Mouse (Mus musculus): Measurements from ENCODE around the gene Lamb3. TPM values are rescaled to one million over a fixed set of nuclear protein-coding genes. Genes with fewer than 3 reads are reported as not detected.

Lamb3 gene
- polyA plus RNA-seq, 1 experiment = 0.82 TPM

DNA sequence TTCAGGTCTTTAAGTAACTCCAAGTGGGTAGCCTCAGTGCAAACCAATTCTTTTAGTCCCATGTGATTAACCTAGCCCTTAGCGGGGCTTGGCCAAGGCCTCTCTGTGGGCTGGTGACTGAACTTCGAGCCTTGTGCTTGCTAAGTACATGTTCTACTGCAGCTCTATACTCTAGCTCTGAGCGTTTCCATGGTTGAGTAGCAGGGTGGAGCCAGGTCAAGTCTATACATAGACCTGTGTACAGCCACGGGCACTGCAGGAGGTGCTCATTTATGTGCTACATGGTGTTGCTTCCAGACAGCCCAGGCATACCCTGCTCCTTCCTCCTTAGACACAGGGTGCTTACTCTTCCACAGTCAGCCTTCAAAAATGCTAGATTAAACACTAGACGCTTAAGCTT, 88.4 kb downstream of the Lamb3 start:
- WGBS = 76% methylated on average over 5 of the region's 5 CpGs

DNA sequence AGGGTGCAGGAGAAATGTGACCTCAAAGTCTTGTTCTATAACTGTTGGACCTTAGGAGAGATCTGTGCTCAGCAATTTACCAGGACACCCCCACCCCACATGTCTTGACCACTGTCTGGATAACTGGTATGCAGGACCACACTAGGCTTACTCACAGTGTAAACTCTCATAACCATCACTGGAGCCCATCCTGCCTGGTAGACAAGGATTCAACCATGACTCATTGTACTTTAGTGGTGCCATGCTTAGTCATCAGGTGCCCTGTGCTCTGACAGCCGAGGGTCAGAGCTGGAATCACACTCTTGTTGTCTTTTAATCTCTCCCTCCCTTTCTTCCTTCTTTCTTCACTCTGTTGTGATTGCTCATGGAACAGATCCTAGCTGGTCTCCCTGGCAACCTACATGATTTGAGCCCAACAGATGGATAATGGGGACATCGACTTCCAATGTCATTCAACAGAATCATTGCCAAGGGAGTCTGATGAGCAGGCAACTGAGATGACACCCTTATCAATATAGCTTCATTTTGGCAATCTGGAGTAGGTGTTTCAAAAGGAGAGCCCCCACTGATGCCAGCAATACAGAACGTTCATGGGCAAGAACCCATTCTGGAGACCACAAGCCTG, 90.8 kb downstream of the Lamb3 start:
- no peak overlapping the region for H3K4me3 ChIP-seq (replicated peaks; ENCODE audit: control insufficient read depth, low read depth, low read length)
- no peaks in the 10 kb centered on the region; the same call in 1 of the 2 replicates for H3K4me1 ChIP-seq (ENCODE audit: control insufficient read depth, insufficient read depth, low read length)
- no peak for TF ChIP-seq POLR2A (IDR thresholded peaks at IDR 0.05; ENCODE audit: borderline replicate concordance, control insufficient read depth, low read depth, low read length)
- TF ChIP-seq CTCF (IDR thresholded peaks at IDR 0.05; ENCODE audit: control insufficient read depth, insufficient read depth, low read length) = no peak
- no peak overlapping the region for H3K27ac ChIP-seq (ENCODE audit: control insufficient read depth, insufficient read depth, low read depth, low read length, poor library complexity)
- 73% methylated on average over 3 of the region's 3 CpGs for WGBS

More for the DNA sequence above, 88.4 kb downstream of the Lamb3 start:
- H3K4me1 ChIP-seq (ENCODE audit: control insufficient read depth, insufficient read depth, low read length) = no peaks in the 10 kb centered on the region; the same call in 1 of the 2 replicates
- no peak for TF ChIP-seq POLR2A (IDR thresholded peaks at IDR 0.05; ENCODE audit: borderline replicate concordance, control insufficient read depth, low read depth, low read length)
- no peak for TF ChIP-seq CTCF (IDR thresholded peaks at IDR 0.05; ENCODE audit: control insufficient read depth, insufficient read depth, low read length)
- no peak overlapping the region for H3K4me3 ChIP-seq (replicated peaks; ENCODE audit: control insufficient read depth, low read depth, low read length)
- no peak overlapping the region for H3K27ac ChIP-seq (ENCODE audit: control insufficient read depth, insufficient read depth, low read depth, low read length, poor library complexity)

DNA sequence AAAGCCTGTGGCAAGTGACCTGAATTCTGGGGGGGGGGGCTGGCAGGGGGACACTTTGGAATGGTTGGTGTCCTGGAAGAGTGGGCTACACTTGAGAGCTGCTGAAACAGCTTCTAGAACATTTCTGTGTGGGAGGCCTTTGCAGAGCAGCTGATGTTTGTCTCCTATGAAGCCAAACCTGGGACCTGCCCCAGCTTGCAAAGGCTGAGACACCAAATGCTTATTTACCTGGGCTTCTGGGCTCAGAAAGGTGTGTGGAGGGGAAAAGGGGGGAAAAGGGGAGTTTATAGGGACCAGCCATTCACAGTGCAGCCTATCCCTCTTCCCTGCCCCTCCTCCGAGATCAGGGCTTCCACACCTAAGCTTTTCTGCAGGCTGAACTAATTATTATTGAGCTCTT, 92.5 kb downstream of the Lamb3 start:
- TF ChIP-seq CTCF (IDR thresholded peaks at IDR 0.05; ENCODE audit: control insufficient read depth, insufficient read depth, low read length) (no peak), POLR2A (IDR thresholded peaks at IDR 0.05; ENCODE audit: borderline replicate concordance, control insufficient read depth, low read depth, low read length) (no peak)
- Histone ChIP-seq H3K4me1 (ENCODE audit: control insufficient read depth, insufficient read depth, low read length) (no peaks in the 10 kb centered on the region), H3K4me3 (replicated peaks; ENCODE audit: control insufficient read depth, low read depth, low read length) (no peak overlapping the region), H3K27ac (ENCODE audit: control insufficient read depth, insufficient read depth, low read depth, low read length, poor library complexity) (no peak overlapping the region)
- WGBS = 57% methylated on average over 1 of the region's 1 CpGs

DNA sequence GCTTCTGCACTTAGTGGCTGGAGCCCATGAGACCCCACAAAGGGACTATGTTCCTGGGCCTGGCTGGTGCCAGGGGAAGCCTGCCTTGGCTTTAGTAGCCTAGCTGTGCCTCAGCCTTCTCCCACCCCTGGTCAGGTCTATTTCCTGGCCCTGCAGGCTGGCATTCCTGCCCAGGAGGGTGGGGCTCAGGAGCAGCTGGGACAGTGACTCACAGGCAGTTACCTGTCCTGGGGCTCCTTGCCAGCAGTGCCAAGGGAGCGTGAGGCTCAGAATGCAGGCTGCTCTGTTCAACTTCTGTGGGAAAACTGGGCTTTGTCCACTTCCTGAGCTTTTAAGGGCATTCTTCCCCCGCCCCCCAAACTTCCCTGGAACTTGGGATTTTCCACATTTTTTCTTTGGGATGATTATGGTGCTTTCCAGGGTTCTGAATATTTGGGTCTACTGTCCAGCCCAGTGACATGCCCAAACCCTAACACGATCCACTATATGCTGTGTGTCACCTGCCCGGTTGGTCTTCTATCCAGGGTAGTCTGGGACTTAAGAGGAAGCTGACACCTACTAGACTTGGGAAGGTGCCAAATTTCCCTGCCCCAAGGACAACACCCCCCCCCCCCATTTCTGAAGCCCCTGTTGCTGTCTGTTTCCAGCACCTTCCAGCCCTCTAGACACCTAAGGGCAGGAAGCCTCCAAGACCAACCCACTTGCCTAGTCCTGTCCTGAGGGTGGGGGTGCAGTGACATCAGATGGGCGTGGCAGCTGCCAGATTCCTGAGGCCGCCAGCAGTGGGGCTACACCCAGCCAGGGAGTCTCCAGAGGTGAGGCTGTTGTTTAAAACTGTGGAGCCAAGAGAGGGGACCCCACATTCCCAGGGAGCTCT, 94.0 kb downstream of the Lamb3 start:
- TF ChIP-seq CTCF (IDR thresholded peaks at IDR 0.05; ENCODE audit: control insufficient read depth, insufficient read depth, low read length) = no peak
- TF ChIP-seq POLR2A (IDR thresholded peaks at IDR 0.05; ENCODE audit: borderline replicate concordance, control insufficient read depth, low read depth, low read length) = no peak
- Histone ChIP-seq H3K4me3 (replicated peaks; ENCODE audit: control insufficient read depth, low read depth, low read length) (no peak overlapping the region), H3K4me1 (ENCODE audit: control insufficient read depth, insufficient read depth, low read length) (no peaks in the 10 kb centered on the region), H3K27ac (ENCODE audit: control insufficient read depth, insufficient read depth, low read depth, low read length, poor library complexity) (no peak overlapping the region)
- WGBS = 73% methylated on average over 6 of the region's 6 CpGs

DNA sequence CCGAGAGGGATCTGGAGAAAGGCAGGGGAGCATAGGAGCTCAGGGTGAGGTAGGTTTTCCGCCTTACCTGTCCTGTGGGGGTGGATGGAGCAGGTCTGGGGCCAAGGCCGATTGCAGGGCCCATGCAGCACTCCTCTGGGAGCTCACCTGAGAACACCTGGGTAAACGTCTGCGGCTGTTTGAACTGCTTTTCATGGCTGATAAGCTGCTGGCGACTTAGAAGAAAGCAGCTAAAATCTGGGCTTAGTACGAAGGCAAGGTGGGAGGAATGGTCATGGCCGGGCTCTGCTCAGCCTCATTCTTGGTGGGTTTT, 94.5 kb downstream of the Lamb3 start:
- WGBS = 80% methylated on average over 8 of the region's 8 CpGs

DNA sequence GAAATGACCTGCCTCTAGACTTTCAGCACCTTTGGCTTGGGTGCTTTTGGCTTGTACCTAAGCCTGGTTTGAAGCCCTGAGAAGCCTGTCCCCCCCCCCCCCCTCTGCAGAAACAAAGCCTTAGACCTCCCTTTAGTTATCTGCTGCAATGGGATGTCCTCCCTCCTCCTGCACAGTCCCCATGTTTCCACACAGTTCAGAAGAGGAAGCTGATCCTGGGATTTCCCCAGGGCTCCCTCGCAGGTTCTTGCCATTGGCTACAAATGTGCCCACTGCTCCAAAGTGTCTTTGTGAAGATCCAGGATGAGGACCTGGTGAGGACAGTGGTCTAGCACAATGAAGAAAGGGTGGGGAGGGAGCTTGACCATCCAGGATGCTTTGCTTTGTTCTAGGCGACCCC, 95.6 kb downstream of the Lamb3 start:
- Histone ChIP-seq H3K4me3 (replicated peaks; ENCODE audit: control insufficient read depth, low read depth, low read length) (no peak overlapping the region), H3K27ac (ENCODE audit: control insufficient read depth, insufficient read depth, low read depth, low read length, poor library complexity) (no peak overlapping the region), H3K4me1 (ENCODE audit: control insufficient read depth, insufficient read depth, low read length) (no peaks in the 10 kb centered on the region)
- TF ChIP-seq POLR2A (IDR thresholded peaks at IDR 0.05; ENCODE audit: borderline replicate concordance, control insufficient read depth, low read depth, low read length) (no peak), CTCF (IDR thresholded peaks at IDR 0.05; ENCODE audit: control insufficient read depth, insufficient read depth, low read length) (no peak)
- 26% methylated on average over 2 of the region's 2 CpGs for WGBS

More for the DNA sequence above, 94.5 kb downstream of the Lamb3 start:
- TF ChIP-seq CTCF (IDR thresholded peaks at IDR 0.05; ENCODE audit: control insufficient read depth, insufficient read depth, low read length) (no peak), POLR2A (IDR thresholded peaks at IDR 0.05; ENCODE audit: borderline replicate concordance, control insufficient read depth, low read depth, low read length) (no peak)
- H3K4me1 ChIP-seq (ENCODE audit: control insufficient read depth, insufficient read depth, low read length) = no peaks in the 10 kb centered on the region
- H3K4me3 ChIP-seq (replicated peaks; ENCODE audit: control insufficient read depth, low read depth, low read length) = no peak overlapping the region
- H3K27ac ChIP-seq (ENCODE audit: control insufficient read depth, insufficient read depth, low read depth, low read length, poor library complexity) = no peak overlapping the region

DNA sequence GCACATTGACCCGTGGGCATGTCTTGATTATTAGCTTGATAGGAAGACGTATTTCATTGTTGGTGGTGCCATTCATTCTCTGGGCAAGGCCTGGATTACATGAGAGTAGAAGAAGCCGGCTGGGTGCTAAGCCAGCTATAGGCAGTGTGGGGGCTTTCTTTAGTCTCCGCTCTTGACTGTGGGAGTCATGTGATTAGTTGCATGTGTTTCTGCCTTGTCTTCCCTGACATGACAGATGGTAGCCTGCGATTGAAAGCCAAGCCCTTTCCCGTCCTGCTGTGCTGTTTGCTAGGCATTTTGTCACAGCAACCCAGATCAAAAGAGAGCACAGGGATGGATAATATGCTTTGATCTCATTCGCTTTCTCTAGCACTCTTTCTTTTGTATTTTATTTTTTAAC, 97.9 kb downstream of the Lamb3 start:
- Histone ChIP-seq H3K4me1 (ENCODE audit: control insufficient read depth, insufficient read depth, low read length) (no peaks in the 10 kb centered on the region; the same call in 1 of the 2 replicates), H3K4me3 (replicated peaks; ENCODE audit: control insufficient read depth, low read depth, low read length) (no peak overlapping the region), H3K27ac (ENCODE audit: control insufficient read depth, insufficient read depth, low read depth, low read length, poor library complexity) (no peak overlapping the region)
- no peak for TF ChIP-seq CTCF (IDR thresholded peaks at IDR 0.05; ENCODE audit: control insufficient read depth, insufficient read depth, low read length)
- TF ChIP-seq POLR2A (IDR thresholded peaks at IDR 0.05; ENCODE audit: borderline replicate concordance, control insufficient read depth, low read depth, low read length) = no peak
- WGBS = 76% methylated on average over 7 of the region's 7 CpGs

DNA sequence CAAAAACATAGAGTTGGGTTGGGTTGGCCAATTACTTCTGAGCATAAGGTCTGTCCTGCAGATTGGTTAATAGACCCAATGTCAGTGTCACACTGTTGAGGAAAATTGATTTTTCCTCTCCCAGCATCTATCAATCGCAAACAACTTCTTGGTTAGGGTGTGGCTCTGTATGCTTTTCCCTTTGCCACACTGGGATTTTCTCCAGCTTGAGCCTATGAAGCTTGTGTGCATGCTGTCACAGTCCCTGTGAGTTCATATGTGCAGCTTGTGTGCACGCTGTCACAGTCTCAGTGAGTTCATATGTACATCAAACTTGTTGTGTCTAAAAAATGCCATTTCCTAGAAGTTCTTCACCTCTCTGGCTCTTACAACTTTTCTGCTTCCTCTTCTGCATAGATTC, 99.3 kb downstream of the Lamb3 start:
- WGBS = 79% methylated on average over 2 of the region's 2 CpGs

More for the DNA sequence above, 99.3 kb downstream of the Lamb3 start:
- H3K27ac ChIP-seq (ENCODE audit: control insufficient read depth, insufficient read depth, low read depth, low read length, poor library complexity) = no peak overlapping the region
- TF ChIP-seq POLR2A (IDR thresholded peaks at IDR 0.05; ENCODE audit: borderline replicate concordance, control insufficient read depth, low read depth, low read length) (no peak), CTCF (IDR thresholded peaks at IDR 0.05; ENCODE audit: control insufficient read depth, insufficient read depth, low read length) (no peak)
- H3K4me3 ChIP-seq (replicated peaks; ENCODE audit: control insufficient read depth, low read depth, low read length) = no peak overlapping the region
- peaks cover 2% of the 10 kb centered on the region; the same call in 1 of the 2 replicates for H3K4me1 ChIP-seq (ENCODE audit: control insufficient read depth, insufficient read depth, low read length)
